Mouse (Mus musculus): ENCODE measurements around the gene Spem2.

DNA sequence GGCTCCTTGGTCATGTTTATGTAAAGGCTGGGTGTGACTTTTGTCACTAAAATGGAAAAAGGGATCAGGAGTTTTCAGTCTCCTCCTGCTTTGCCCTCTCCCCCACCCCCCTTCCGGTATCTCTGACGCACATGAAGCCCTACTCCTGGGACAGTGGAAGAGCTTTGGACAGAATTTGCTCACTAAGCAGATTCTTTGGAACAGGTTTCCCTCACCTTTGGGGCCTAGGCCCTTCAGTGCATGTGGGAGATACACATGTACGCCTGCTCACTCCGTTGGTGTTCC, 50.7 kb downstream of the Spem2 start:
- no peak for TF ChIP-seq POLR2AphosphoS5 (IDR thresholded peaks at IDR 0.05; ENCODE audit: insufficient replicate concordance, low read depth, low read length)
- no peak for TF ChIP-seq CTCF (IDR thresholded peaks at IDR 0.05; ENCODE audit: low read depth, low read length)
- no peak for TF ChIP-seq TAL1 (conservative IDR thresholded peaks at IDR 0.05; ENCODE audit: low read depth, low read length)

All from G1E (cell line).